Mouse (Mus musculus) urinary bladder, adult 2 months (tissue): Measurements from ENCODE around the gene Hcn1. TPM values are rescaled to one million over a fixed set of nuclear protein-coding genes. Genes with fewer than 3 reads are reported as not detected.
"Not testable (repeated sequence)": the region's sequence is repeated elsewhere in the genome, so short reads cannot be mapped to it uniquely, and the experiment has no call there.

Experiments used
- DNase-seq: peaks from one replicate; pipeline ENCODE4 v3.0.0; 2022; ENCODE audit warnings: low spot score
- polyA plus RNA-seq: library from polyadenylated mRNA; depleted of rRNA; stranded (reverse); fragments of >200 nt; gene quantifications from 2 replicates; pipeline ENCODE4 v1.2.3, GENCODE M21; 2012

Hcn1 gene
- polyA plus RNA-seq, 1 experiment = 6.9 TPM

GRCm38 (mm10) chr13:117877787-117878186 is 275.7 kb downstream of the Hcn1 start:
- DNase-seq = no peak

GRCm38 (mm10) chr13:117880471-117881225 is 278.5 kb downstream of the Hcn1 start:
- DNase-seq = no peak

GRCm38 (mm10) chr13:117892076-117892475 is 290.0 kb downstream of the Hcn1 start:
- DNase-seq = no peak

GRCm38 (mm10) chr13:117898052-117898451 is 295.9 kb downstream of the Hcn1 start:
- no peak for DNase-seq

GRCm38 (mm10) chr13:117907801-117908200 is 305.7 kb downstream of the Hcn1 start:
- no peak for DNase-seq

GRCm38 (mm10) chr13:117929734-117930133 is 327.6 kb downstream of the Hcn1 start:
- DNase-seq = no peak

- no peak for DNase-seq
These were observed 329.6 kb downstream of the Hcn1 start for GRCm38 (mm10) chr13:117931746-117932145.

- DNase-seq = no peak
These were observed 336.6 kb downstream of the Hcn1 start for GRCm38 (mm10) chr13:117938761-117939160.

GRCm38 (mm10) chr13:117940536-117941280 is 338.6 kb downstream of the Hcn1 start:
- DNase-seq = no peak

- no peak for DNase-seq
These were observed 344.7 kb downstream of the Hcn1 start for GRCm38 (mm10) chr13:117946843-117947242.

GRCm38 (mm10) chr13:117947704-117948376 is 345.7 kb downstream of the Hcn1 start:
- no peak for DNase-seq

- no peak for DNase-seq
These were observed 356.6 kb downstream of the Hcn1 start for GRCm38 (mm10) chr13:117958496-117959421.

- DNase-seq = no peak
These were observed 362.5 kb downstream of the Hcn1 start for GRCm38 (mm10) chr13:117964620-117965019.

GRCm38 (mm10) chr13:117975382-117975781 is 373.3 kb downstream of the Hcn1 start:
- DNase-seq = no peak

- DNase-seq = no peak
These were observed 373.7 kb downstream of the Hcn1 start for GRCm38 (mm10) chr13:117975823-117976222.

- no peak for DNase-seq
These were observed 382.2 kb downstream of the Hcn1 start for GRCm38 (mm10) chr13:117984339-117984738.

GRCm38 (mm10) chr13:117999767-118000488 is 397.8 kb downstream of the Hcn1 start:
- DNase-seq = no peak

- no peak for DNase-seq
These were observed 398.4 kb downstream of the Hcn1 start for GRCm38 (mm10) chr13:118000538-118000937.

GRCm38 (mm10) chr13:118021176-118021575 is 419.1 kb downstream of the Hcn1 start:
- no peak for DNase-seq

GRCm38 (mm10) chr13:118022891-118023290 is 420.8 kb downstream of the Hcn1 start:
- not testable (repeated sequence) for DNase-seq

- DNase-seq = no peak
These were observed 421.3 kb downstream of the Hcn1 start for GRCm38 (mm10) chr13:118023381-118023780.
